Mouse (Mus musculus) bone marrow macrophage, adult 2 months (primary cell): ENCODE data around the gene Ankrd2. TPM values are rescaled to one million over a fixed set of nuclear protein-coding genes. Genes with fewer than 3 reads are reported as not detected.

Experiments used
- H3K27ac ChIP-seq: 2 replicates; pipeline ENCODE4 v1.5.1; 2012; ENCODE audit warnings: low read depth, low read length; ENCODE audit not compliant: insufficient read depth
- H3K4me1 ChIP-seq: 2 replicates; pipeline ENCODE4 v1.6.1; 2012; ENCODE audit warnings: low read length; ENCODE audit not compliant: control insufficient read depth, insufficient read depth
- H3K4me3 ChIP-seq: 2 replicates; pipeline ENCODE4 v1.5.1; 2012; ENCODE audit warnings: mild to moderate bottlenecking, low read length, moderate library complexity; ENCODE audit not compliant: insufficient read depth
- CTCF ChIP-seq: IDR thresholded peaks from 2 replicates; pipeline ENCODE4 v1.5.1; 2012; ENCODE audit warnings: low read depth, mild to moderate bottlenecking, low read length, moderate library complexity
- POLR2A ChIP-seq: IDR thresholded peaks from 2 replicates; pipeline ENCODE4 v1.6.1; 2012; ENCODE audit warnings: mild to moderate bottlenecking, low read depth, low read length, borderline replicate concordance
- polyA plus RNA-seq: library from polyadenylated mRNA; stranded (reverse); fragments of >200 nt; gene quantifications from 2 replicates; pipeline ENCODE4 v1.2.4, GENCODE M21; 2012; ENCODE audit not compliant: missing spikeins, insufficient read depth, insufficient read length

Ankrd2 gene
- polyA plus RNA-seq, 1 experiment, result not detected

DNA sequence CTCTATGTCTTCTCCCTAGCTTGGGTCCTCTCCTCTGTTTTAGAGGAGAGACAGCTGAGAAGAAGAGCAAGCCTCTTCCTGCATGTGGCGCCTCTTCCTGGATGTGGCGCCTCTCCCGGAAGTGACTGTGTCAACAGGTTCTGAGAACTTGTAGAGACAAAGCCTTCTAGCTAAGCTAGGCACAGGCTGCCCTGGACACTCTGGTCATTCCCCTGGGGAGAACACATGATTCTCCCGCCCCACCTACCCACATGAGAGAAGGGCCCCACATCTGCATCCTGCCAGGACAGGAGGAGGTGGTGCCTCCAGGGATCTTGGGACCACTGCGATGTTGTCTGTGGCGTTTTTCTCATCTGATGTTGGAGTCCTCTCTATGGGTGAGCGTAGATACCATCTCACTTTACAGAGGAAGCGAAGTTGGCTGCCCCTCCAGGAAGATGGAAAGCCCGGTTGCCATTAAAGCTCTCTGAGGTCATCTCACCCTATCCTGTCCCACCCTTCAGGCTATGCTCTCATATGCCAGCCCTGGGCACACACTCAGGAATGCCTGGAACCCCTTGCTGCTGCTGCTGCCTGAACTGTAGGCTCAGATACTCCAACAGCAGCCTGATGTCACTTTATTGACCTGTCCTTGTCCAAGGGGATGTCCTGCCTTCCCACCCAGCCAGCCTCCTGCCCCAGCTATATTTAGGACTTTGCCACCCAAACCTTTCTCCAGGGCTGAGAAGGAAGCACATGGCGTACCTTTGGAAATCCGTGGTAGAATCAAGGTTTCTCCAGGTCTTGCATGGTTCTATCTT lies 32.8 kb downstream of the Ankrd2 start:
- no peak for TF ChIP-seq CTCF
- TF ChIP-seq POLR2A, result no peak
- H3K27ac ChIP-seq, result no peak overlapping the region
- peaks cover 9% of the 10 kb centered on the region for H3K4me1 ChIP-seq
- no peak overlapping the region for H3K4me3 ChIP-seq

DNA sequence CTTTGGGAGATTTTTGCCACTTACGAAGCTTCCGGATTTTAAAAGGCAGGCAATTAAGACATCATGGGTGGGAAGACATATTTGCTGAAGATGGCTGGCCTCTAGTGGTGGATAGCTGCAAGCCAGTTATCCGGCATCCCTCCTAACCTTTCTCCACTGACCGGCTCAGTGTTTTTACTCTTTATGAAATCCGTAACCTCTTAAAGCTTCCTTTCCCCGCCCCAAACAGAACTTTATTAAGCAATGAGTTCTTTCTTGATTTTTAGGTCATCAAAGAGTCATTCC lies 33.4 kb downstream of the Ankrd2 start:
- peaks cover 5% of the 10 kb centered on the region for H3K4me1 ChIP-seq
- H3K4me3 ChIP-seq, result no peak overlapping the region
- no peak for TF ChIP-seq CTCF
- no peak for TF ChIP-seq POLR2A
- no peak overlapping the region for H3K27ac ChIP-seq

- 0 out of 2 replicates have a peak, but pooled peaks cover 2% of the 10 kb centered on the region for H3K4me1 ChIP-seq
- no peak overlapping the region for H3K4me3 ChIP-seq
- H3K27ac ChIP-seq, result no peak overlapping the region
- TF ChIP-seq CTCF (no peak), POLR2A (no peak)
Measured at GRCm38 (mm10) chr19:42071221-42071620, 35.4 kb downstream of the Ankrd2 start.

GRCm38 (mm10) chr19:42071886-42072608 lies 36.2 kb downstream of the Ankrd2 start:
- TF ChIP-seq POLR2A (no peak), CTCF (no peak)
- H3K4me1 ChIP-seq, result 0 out of 2 replicates have a peak, but pooled peaks cover 2% of the 10 kb centered on the region
- no peak overlapping the region for H3K27ac ChIP-seq
- no peak overlapping the region for H3K4me3 ChIP-seq

GRCm38 (mm10) chr19:42072802-42073201 lies 37.0 kb downstream of the Ankrd2 start:
- H3K4me1 ChIP-seq, result peaks cover 5% of the 10 kb centered on the region
- no peak overlapping the region for H3K27ac ChIP-seq
- H3K4me3 ChIP-seq, result no peak overlapping the region
- TF ChIP-seq CTCF (no peak), POLR2A (no peak)

DNA sequence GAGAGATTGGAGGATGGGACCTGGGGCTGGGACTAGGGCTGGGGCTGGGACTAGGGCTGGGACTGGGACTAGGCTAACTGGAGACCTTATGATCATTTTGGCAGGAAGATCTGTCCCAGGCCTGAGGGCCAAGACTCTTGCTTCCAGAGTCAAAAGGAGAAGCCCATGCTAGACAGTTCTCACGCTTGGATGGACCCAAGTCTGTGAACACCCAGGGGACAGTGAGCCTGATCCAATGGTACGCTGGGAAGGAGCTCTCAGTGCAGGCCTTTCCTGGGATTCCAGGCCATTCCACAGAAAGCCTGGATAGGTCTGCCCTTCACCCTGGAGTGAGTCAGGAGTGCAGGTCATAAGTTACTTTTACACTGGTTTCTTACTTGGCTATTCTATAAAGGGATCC lies 39.3 kb downstream of the Ankrd2 start:
- TF ChIP-seq CTCF (no peak), POLR2A (no peak)
- Histone ChIP-seq H3K4me1 (peaks cover 25% of the 10 kb centered on the region), H3K4me3 (no peak overlapping the region), H3K27ac (no peak overlapping the region)

- TF ChIP-seq POLR2A (no peak), CTCF (no peak)
- H3K4me3 ChIP-seq, result no peak overlapping the region
- H3K27ac ChIP-seq, result no peak overlapping the region
- H3K4me1 ChIP-seq, result peaks cover 33% of the 10 kb centered on the region
Measured at GRCm38 (mm10) chr19:42075992-42076391, 40.2 kb downstream of the Ankrd2 start.

DNA sequence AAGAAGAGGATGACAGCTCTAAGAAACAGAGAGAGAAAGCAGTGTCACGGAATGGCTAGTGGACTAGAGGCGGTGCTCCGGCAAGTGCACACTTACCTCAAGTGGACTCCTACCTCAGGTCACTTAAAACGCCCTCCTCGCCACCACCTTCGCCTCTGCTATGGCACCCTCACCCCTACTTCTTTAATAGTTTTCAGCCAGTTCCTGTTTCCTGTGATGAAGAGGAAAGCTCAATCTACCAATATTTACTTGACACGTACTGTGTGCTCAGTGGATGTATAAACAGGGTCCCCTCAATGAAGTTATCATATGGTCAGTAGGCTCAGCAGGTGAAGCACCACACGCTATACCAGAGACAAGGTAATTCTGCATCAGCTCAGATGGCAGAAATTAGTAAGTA lies 42.8 kb downstream of the Ankrd2 start:
- Histone ChIP-seq H3K4me3 (no peak overlapping the region), H3K4me1 (peaks cover 33% of the 10 kb centered on the region), H3K27ac (no peak overlapping the region)
- no peak for TF ChIP-seq CTCF
- TF ChIP-seq POLR2A, result no peak

DNA sequence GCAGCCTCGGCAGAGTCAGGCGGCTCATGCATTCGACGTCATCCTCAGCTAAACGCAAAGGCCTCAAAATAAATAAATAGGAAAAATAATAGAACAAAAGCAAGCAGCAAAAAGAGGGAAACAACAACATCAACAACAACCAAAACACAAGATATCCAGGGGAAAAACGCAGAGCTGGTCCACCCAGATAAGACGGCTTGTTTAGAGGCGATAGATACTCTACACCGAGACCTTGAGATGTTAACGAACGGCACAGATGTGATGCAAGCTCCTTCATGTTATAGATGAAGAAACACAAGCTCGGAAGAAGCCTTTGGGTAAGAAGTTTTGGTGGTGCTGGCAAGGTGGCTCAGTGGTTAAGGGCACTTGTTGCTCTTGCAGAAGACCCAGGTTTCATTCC lies 43.2 kb downstream of the Ankrd2 start:
- peaks cover 33% of the 10 kb centered on the region for H3K4me1 ChIP-seq
- peak overlapping the region; percentile 71; the same call in 1 of the 2 replicates for H3K27ac ChIP-seq
- no peak overlapping the region for H3K4me3 ChIP-seq
- TF ChIP-seq CTCF (no peak), POLR2A (no peak)

DNA sequence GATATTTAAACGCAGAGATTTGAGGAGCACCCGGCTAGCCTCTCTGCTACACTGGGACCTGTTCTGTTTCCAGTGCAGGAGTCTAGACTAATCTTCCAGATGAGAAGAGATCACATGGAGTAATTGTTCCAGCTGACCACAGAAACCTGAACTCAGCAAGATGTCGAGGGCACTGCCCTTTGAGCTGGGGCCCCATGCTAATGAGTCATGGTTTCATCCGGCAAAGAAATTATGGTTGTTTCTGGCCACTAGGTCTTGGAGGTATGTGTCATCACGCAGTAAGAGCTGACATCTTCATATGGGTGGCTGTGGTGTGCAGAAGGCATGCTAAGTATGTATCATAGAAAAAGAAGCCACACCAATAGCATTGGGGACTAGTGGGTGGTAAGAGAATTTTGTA lies 44.1 kb downstream of the Ankrd2 start:
- TF ChIP-seq CTCF (no peak), POLR2A (no peak)
- Histone ChIP-seq H3K4me1 (peaks cover 33% of the 10 kb centered on the region), H3K27ac (peak overlapping the region; percentile 71), H3K4me3 (no peak overlapping the region)
